Mouse (Mus musculus) yolk sac, embryonic 10.5 days (tissue): ENCODE data around the gene Olfr1272.
"Not testable (repeated sequence)": the region's sequence is repeated elsewhere in the genome, so short reads cannot be mapped to it uniquely, and the experiment has no call there.

ENCODE experiments used
- DNase-seq: peaks from one replicate; pipeline ENCODE4 v3.0.0-alpha.2; 2017; ENCODE audit warnings: low spot score

Gene Olfr1272

GRCm38 (mm10) chr2:90292741-90293140, at the start of gene Olfr1272:
TSS of gene Olfr1272 (minus strand) at chr2:90292841.
- no peak for DNase-seq

- DNase-seq = not testable (repeated sequence)
These were observed 29.3 kb upstream of the Olfr1272 start, which contains the start of gene Gm13769 for GRCm38 (mm10) chr2:90321900-90322299. TSS of gene Gm13769 (plus strand) at chr2:90322200.

- DNase-seq = no peak
These were observed 21.7 kb downstream of the Olfr1272 start, which contains the start of gene Olfr1271 for GRCm38 (mm10) chr2:90270932-90271331. TSS of gene Olfr1271 (minus strand) at chr2:90271032.

GRCm38 (mm10) chr2:90257492-90257891, 35.1 kb downstream of the Olfr1272 start, which contains the start of gene Olfr142:
TSS of gene Olfr142 (minus strand) at chr2:90257592.
- no peak for DNase-seq
